Mouse (Mus musculus) ovary, postnatal 14 days (tissue): ENCODE data around the gene Pllp.

Experiments
- DNase-seq: peaks from one replicate; pipeline ENCODE4 v3.0.0; 2022; ENCODE audit warnings: low spot score

Pllp gene

DNA sequence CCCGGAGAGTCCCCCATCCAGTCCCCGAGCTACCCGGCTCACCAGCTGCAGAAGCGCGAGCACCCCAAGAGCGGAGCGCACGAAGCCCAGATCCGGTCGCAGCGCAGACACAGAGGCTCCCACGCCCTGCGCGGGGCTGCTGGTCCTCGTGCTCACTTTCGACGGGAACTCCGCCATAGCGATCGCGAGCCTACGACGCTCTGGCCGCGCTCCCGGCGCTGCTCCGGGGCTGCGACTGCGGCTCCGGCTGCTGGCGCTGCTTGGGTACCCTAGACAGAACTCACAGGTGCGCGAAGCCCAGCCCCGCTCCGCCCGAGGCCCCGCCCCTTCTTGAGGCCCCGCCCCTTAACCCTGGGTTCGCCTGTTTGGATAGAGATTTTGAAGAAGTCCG is at the start of gene Pllp:
Gene Pllp (minus strand): TSS at position 285 of the 391 bp plus-strand sequence.
- DNase-seq, result no peak

DNA sequence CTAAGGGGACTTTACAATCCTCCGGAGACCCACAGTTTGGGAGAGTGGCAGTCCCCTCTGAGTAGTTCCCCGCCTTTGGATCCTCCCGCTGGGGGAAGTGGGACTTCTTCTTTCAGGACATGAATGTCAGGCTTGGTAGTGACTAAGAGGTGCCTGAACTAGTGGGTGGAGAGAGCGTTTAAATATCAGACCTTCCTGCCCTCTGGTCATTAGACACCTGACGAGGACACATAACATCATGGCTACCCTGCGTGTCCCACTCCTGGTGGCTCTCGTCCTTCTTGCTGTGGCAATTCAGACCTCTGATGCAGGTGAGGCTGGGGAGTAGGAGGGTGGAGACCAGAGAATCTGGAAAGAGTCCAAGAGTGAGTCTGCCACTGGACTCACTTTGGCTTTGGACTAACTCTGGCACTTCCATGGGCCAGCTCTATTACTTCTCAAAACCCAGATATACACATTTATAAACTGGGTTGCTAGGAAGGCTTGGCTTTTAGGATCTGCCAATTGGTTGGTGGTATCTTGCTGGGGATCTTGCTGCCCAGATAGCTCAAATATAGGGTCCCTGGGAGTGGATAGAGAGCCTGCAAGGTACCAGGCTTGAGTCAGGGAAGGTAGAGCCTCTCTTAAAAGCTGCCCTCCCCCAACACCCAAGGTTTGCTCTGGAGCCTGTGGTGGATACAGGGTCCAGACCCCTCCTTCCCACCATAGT is 49.6 kb upstream of the Pllp start, which contains the start of gene Ccl22:
Gene Ccl22 (plus strand): TSS at position 115 of the 709 bp plus-strand sequence.
- DNase-seq, result no peak

DNA sequence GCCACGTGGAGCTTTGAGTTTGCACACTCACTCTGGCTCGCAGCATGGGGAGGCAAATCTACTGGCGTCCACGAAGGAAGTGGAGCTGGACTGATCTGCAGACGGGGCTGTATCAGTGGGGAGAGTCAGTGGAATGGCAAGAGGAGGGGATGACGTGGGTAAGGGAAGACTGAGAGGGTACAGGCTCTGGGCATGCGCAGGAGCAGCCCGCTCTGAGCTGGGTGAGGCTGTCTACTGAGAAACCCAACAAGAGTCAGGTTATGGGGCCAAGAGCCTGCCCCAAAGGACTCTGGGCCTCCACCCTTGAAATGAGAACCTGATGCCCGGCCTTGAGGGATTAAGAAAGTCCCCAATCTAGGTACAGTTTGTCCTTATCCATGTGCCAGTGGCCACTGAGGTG is 48.9 kb upstream of the Pllp start:
- no peak for DNase-seq

DNA sequence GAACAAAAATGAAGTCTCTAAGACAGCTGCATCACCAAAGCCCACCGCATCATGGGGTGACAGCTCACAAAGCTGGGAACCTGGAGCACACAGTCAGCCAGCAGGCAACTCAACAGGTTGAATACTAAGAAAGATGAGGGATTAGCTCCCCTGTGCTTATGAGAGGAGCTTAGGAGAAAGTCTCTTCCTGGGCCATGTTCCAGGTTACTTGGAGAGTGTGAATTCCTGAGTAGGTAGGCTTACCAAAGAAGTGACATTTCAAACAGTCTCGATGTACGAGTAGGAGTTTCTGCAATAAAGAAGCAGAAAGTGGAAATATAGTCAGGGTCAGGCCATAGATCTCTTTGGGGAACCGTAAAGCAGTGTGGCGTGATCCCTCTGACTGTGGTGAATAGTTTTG is 48.4 kb upstream of the Pllp start:
- no peak for DNase-seq

DNA sequence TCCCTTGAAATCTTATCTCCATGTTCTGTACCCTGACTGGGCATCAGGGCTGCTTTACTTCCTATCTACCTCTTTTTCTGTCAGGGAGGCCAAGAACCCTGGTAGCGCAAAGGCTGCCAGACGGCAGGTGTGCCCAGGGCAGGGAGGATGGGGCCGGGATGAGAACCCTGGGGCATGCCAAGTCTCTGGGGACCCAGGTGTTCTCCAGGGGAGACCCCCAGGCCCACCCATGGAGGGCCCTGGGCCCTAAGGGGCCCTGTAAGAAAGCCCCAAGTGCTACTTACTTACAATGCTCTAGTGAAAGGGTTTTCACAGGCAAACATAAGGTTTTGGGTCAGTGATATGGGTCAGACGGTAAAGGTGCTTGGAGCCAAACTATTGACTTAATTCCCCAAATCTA is 45.6 kb upstream of the Pllp start:
- no peak for DNase-seq

DNA sequence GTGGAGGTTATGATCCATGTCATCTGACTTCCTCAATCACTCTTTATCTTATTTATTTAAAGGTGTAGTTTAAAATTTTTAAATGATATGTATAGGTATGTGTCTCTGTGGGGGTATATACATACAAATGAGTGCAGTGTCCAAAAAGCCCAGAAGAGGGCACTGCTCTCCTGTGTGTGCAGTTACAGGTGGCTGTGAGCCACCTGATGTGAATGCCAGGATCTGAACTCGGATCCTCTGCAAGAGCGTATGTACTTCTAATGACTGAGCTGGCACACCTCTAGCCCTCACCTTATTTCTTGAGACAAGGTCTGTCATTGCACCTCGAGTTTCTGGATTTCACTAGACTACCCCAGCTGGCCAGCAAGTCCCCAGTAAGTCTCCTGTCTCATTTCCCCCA is 44.5 kb upstream of the Pllp start:
- no peak for DNase-seq

DNA sequence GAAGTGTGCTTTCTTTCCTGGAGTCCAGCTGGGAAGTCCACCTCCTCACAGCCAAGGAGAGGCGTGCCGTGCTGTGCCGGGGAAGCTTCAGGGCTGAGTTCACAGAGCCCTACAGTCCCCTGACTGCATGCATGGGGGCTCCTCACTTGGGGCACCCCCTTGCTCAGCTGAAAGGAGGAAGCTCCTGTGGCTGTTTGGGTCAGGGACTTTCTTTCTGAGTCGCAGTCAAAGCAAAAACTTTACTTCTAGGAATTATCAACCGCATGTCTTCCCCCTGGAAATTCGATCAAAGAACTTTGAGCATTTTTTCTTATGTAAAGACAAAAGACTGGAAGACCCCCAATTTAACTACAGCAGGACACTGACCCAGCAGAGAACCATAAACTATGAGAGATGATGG is 43.8 kb upstream of the Pllp start:
- no peak for DNase-seq

DNA sequence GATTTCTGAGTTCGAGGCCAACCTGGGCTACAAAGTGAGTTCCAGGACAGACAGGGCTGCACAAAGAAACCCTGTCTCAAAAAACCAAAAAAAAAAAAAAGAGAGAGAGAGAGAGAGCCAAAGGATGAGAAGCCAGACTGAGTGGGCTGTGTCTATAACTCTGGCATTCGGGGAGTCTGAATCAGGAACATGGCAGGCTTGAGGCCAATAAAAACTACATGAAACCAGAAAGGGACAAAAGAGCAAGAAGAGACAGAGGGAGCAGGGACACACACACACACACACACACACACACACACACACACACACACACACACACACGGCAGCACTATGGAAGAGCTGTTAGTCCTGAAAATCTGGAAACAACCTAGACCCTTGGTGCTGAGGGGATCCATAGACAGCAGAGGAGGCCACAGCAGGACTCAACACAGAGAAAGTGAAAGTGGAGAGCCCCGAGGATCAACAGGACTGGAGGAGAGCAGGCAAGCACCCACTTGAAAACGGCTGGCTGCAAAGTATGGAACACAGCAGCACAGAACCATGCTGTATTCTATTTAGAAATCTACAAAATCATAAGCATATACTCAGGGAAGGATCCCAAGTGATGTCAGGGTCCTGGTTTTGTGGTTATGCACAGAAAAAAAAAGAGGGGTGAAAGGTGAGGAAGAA is 39.5 kb upstream of the Pllp start:
- no peak for DNase-seq

DNA sequence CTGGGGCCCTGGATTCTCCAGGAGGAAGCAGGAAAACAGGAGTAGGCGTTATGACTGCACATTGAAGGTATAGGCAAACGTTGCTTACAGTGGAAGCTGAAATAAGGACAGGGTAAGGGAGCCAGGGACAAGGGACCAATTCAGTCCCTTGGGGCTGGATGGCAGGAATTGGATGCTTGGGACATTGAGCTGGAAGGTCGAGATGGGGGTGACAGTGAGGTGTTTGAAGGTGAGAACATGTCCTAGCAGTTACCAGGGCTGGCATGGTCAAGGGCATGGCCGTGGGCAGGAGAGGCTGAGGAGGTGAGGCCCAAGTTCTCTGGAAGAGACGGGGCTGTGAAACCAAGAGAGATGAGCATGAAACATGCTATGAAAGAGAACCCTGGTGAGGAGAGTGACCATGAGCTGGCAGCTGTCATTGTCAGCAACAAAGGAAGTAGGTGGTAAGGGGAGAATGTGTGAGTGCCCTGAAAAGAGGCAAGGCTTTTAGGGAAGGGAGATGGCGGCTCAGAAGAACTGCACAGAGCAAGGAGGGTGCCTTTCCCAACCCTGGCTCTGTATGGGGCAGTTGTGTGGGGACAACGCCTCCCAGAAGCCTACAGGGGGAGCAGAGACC is 38.8 kb upstream of the Pllp start:
- DNase-seq, result no peak

DNA sequence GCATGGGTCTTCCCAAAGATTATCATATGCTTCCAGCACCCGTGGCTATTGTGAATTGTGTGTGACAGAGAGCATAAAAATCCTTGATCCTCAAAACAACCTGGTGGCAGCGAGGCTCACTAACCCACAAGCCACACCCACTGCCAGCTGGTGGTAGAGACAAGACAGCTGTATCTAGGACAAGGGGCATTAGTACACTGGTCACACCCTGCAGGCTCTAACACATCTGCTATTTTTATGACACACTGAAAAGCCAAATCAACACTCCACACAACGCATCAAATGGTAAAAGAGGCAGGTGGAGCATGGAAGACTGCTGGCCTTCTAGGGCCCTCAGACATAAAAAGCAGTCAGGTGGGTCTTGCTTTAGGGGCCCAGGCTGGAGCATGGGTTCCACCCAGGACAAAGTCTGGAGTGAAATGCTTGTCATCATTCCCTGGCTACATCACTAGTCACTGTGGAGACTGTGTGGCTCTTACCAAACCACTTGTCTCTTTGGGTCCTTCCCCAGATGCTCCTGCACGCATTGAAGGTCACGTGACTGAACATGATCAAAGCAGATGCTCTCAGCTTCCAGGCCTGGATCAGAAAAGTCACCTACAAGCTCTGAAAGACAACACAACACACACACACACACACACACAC is 37.9 kb upstream of the Pllp start:
- no peak for DNase-seq

DNA sequence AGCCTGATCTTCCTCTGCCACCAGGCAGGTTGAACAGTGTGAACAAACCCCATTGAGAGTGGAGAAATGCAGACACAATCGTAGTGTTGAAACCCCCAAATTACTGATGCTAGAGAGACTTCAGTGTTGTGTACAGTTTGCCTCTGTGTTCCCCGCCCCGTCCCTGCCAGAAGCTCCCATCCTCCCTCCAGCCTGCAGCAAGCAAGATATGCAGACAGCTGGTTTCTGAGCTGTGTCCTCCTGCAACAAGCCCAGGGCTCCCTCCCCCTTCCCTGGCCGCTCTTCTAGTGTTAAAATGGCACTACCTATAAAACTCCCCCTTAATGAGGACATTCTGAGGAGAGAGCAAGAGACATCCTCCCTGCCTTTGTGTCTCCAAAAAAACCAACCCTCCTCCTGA is 33.2 kb upstream of the Pllp start:
- DNase-seq, result no peak

DNA sequence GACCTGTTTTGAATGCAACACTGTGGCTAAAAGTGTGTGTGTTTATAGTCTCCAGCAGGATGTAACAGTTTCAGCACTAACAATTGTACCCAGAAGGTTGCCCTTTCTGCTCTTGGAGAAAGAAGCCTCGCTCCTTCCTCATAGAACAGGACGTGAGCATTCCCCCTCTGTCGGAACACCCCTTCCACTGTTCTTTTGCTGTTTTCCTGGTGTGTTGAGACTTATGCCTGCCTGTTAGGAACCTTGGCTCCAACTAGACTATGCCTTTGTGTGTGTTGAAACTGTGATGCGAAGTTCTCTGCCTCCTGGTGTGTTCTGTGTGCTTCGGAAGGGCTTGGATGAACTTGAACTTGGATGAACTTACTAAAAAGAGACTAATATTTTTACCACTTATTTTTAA is 29.9 kb upstream of the Pllp start:
- DNase-seq, result no peak

DNA sequence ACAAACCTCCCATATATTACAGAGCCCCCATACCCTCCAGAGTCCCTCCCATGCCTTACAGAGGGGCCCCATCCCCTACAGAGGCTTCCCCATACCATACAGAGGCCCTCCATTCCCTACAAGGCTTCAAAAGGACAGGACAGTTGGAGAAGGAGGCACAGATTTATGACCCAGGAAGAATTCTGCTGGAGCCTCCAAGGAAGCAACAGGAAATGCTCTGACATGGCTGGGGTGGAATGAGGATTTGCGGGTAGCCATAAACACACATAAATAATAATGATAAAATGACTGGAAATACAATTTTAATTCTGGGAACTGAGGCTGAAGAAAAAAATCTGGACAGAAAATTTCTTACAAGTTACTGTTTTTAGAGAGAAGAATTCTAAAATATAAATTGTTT is 20.8 kb upstream of the Pllp start:
- no peak for DNase-seq

DNA sequence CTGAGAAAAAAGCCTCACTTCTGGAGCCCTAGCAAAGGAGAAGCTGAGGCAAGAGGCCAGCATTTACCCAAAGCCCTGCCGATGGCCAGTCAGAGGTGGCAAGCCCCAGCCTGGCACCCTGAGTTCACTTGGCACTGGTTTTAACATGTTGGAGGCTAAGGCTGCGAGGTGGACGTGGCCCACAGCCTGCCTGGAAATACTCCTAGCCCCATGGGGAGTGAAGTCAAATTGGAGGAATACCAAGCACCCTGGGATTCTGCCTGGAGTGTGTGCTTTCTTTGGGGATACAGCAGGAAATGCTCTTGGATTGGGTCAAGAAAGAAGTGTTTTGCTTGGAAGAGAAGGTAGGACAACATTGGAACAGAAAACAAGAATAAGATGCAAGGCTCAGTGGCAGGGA is 19.8 kb upstream of the Pllp start:
- DNase-seq, result no peak

DNA sequence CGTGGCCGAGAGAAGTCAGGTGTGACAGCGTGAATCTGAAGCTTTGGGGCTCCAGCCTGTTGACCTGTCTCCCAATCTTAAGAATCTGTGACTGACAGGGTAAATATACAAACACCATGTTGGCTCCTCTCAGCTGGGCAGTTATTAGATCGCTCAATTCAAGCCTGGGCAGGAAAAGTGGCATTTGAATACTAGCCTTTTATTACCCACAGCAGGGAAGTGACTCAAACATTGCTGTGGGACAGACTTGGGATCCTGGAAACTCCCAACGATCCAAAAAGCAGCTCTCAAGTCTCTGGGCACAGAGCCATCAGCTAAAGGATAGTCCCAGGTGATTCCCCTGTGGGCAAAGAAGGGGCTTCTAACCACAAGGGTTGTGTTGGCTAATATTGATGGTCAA is 18.5 kb upstream of the Pllp start:
- DNase-seq, result no peak

DNA sequence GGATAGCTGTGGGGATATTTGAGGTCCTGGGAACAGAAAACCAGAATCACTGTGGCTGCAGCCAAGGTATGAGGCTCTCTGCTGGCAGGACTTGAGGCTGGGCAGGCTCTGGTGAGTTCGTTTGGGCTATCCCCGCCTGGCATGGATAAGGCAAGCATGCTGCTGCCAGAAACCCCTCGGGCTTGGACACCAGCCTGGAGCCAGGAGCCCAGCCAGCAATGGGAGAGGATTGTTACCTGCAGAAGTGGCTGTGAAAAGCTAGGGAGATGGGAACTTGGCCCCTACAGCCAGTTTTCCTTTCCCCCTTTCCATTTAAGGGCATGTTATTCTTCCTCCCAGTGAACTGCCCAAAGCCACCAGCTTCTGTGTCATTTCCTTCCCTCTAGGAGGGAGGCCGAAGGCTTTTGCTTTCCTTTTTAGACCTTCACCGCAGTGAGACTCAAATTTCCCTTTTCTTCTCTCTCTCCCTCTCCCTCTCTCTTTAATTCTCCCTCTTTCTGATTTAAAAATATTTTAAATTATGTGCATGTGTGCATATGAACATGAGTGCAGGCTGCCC is 15.2 kb upstream of the Pllp start:
- no peak for DNase-seq

DNA sequence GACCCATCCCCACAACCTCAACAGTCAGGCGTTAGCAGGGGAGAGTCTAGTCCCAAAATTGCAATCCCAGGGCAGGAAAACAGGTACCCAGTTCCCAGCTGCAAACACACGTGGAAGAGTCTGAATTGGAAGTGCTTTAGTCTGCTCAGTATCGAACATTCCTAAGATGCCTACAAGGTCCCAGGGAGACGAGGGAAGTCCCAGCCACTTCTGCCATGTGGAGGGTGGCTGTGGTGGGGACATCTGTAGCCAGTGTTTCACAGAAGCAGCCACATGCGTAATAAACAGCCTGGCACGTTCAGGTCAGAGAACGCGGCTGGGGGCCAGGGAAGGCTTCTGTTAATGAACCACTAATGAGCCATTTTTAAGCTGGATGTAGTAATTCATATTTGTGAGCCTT is 14.3 kb upstream of the Pllp start:
- no peak for DNase-seq

DNA sequence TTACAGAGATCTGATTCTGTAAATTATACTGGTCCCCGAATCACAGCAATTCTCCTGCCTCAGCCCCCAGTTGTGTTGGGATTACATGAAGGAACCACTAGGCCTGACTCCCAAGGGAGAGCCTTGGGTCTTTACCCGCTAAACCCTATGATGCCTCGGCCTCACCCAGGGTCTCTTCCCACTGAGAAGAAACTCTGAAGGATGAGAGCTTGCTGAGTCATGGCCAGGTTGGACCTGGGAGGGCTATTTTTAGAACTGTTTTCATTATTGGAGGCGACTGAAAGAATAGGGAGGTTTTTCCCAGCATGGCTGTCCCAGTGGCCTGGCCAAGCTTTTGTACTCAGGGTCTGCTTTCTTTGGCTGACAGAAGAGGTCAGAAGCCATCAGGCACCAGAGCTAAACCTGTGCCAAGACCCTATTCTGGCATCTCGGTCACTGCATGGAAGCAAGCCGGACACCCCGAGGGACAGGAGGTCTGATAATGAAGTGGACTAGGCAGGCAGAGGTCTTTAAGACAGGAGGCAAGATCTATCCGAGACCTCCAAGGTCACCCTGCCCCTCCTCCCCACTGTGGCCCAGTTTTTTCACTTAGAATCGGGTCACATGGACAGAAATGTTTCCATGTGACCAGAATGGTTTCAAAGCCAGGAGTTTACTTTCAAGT is 10.8 kb upstream of the Pllp start:
- DNase-seq, result no peak

DNA sequence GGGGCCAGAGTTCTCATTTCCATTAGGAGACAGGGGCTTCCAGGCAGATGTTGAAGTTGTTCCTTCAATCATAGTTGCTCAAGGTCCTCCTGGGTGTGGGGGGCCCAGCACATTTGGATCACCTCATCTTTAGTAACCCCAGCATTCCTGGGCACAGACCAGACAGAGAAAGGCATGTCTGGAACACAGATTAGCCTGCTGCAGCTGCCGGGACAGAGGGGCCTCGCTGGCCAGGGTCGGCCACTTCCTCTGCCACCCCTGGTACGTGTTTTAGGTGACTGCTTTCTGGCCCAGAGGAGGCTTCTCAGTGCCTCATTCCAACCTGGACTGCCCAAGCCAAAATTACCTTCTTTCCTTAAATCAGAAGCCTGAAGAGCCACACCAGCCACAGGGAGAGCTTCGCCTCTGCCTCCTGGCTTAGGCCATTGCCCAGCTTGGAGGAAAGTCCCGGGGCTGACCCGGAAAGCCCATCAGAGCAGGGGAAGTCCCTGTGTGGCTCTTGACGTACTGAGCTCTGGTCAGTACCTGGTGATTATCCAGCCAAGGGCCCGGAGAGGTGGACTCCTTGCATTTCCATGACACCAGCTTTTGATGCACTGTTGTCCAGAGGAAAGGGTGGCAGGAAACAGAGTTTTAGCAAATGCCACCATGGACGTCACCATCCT is 9.6 kb upstream of the Pllp start:
- no peak for DNase-seq

DNA sequence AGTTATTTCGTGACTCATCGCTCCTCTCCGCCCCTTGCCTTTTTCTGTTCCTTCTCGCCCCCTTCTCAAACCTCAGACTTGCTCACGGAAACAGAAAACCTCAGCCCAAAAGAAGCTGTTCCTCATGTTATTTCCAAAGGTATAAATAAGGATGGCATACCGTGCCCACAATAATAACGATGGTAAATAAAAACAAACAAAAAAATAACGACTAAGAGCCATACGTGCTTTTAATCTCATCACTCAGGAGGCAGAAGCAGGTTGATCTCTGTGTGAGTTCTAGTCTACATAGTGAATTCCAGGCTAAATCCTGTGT is 8.5 kb upstream of the Pllp start:
- DNase-seq, result no peak

DNA sequence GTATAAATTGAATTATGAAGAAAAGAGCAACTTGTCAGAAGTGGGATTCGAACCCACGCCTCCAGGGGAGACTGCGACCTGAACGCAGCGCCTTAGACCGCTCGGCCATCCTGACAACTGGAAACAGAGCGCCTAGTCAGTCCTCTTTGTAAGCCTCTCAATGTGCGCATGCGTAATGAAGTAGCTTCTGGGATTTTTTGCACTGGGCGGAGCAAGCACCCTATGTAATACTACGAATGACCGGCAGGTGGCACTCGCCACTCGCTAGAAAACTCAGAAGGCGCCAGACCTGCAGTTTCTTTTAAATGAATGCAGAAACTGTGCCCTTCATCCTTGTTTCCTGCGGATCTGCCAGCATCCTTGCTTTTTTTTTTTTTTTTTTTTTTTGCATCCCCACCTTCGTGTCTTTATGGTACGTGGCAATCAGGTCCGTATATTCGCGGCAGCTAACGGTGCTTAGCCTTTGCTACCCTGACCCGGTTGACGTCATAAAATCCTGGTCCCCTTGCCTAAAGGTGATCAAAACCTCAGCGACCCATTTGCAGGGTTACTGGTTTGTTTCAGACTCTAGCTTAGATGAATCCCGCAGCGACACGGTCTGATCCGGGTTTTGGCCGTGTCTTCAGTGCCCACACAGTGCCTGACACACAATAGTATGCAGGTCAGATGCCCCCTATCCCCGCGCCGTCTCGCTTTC is 8.0 kb upstream of the Pllp start:
- peak; percentile 99 for DNase-seq
